Mouse (Mus musculus) kidney, postnatal 36 days (tissue): ENCODE results near the gene Sgip1.
A peak's percentile ranks its signal among the peaks of the same experiment; 100 is the strongest.

Experiments
- DNase-seq, 2 experiments: peaks; one replicate each; pipeline ENCODE4 v3.0.0; 2021 to 2022; ENCODE audit warnings: mixed read lengths in 2 of 2

Gene Sgip1

GRCm38 (mm10) chr4:102840956-102841729, 100.0 kb downstream of the Sgip1 start:
- peak in 1 of 2 experiments; percentile 5 for DNase-seq

GRCm38 (mm10) chr4:102850498-102850897, 109.4 kb downstream of the Sgip1 start:
- no peak for DNase-seq

GRCm38 (mm10) chr4:102851161-102851560, 110.1 kb downstream of the Sgip1 start:
- no peak for DNase-seq

- DNase-seq, result no peak
Observed at GRCm38 (mm10) chr4:102852290-102852689, 111.2 kb downstream of the Sgip1 start.

DNA sequence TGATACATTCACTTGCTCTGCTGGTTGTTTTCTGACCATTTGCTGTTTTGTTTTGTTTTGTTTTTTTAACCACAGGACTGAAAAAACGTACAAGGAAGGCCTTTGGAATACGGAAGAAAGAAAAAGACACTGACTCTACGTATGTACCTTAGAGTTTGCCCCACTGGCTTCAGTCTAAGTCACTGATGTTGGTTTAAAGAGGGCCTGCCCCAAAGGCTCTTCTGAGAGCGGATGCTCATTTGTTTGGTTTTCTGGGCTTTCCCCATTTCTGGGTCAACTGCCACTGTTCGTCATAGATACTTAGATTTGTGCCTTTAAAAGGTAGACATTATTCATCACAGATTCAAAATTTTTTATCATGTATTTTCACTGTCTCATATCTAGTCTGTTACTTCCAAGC, 111.7 kb downstream of the Sgip1 start:
- DNase-seq, result no peak

- no peak for DNase-seq
Observed at GRCm38 (mm10) chr4:102853330-102854022, 112.4 kb downstream of the Sgip1 start.

GRCm38 (mm10) chr4:102854928-102855892, 114.1 kb downstream of the Sgip1 start:
- DNase-seq, result no peak

DNA sequence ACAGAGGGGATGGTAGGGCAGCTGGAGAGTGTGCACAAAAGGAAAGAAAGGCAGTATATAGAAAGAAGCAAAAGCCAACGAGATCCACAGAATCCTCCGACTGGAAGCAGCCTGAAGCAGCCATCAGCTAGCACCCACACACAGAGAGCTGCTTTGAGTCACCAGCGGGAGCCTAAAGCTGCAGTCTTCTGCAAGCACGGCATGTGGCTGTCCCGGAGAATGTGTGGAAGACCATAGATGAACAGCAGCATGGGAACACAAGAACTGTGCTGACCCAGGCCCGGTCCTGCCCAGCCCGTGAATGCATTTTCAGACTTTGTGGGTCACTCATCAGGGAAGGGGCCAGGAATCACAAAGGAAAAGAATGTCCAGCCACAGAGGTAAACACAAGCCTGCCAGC, 115.0 kb downstream of the Sgip1 start:
- no peak for DNase-seq

DNA sequence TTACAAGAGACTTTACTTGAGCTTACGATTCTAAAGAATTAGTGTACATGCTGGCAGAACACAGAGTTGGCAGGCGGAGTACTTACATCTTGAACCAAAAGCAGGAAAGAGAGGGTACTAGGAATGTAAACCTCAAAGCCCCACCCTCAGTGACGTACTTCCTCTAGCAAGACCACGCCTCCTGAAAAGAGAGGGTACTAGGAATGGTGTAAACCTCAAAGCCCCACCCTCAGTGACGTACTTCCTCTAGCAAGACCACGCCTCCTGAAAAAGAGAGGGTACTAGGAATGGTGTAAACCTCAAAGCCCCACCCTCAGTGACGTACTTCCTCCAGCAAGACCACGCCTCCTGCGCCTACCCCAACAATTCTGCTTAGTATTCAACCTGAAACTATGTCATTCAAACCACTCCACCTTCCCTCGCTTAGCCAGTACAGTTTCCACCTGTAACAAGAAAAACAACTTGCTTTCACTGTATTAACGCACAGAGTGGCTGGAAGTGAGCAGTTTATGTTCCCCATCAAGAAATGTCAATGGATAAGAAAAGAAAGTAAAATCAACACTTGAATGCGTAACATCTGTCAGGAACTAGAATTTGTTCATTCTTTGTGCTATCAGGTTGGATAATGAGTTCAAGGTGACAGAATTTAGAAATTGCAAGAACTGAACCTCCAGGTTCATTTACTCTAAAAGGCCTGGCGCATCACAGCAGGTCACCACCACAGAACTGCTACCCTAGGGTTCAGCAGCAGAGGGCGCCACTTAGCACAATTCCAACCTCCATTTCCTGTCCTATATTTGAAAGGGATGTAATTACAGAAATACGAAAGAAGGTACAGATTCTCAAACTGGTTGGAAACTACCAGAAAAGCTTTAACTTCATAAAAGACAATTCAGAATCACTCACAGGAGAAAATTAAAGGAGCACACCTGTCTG, 118.4 kb downstream of the Sgip1 start:
- DNase-seq, result peak in 1 of 2 experiments; percentile 32

DNA sequence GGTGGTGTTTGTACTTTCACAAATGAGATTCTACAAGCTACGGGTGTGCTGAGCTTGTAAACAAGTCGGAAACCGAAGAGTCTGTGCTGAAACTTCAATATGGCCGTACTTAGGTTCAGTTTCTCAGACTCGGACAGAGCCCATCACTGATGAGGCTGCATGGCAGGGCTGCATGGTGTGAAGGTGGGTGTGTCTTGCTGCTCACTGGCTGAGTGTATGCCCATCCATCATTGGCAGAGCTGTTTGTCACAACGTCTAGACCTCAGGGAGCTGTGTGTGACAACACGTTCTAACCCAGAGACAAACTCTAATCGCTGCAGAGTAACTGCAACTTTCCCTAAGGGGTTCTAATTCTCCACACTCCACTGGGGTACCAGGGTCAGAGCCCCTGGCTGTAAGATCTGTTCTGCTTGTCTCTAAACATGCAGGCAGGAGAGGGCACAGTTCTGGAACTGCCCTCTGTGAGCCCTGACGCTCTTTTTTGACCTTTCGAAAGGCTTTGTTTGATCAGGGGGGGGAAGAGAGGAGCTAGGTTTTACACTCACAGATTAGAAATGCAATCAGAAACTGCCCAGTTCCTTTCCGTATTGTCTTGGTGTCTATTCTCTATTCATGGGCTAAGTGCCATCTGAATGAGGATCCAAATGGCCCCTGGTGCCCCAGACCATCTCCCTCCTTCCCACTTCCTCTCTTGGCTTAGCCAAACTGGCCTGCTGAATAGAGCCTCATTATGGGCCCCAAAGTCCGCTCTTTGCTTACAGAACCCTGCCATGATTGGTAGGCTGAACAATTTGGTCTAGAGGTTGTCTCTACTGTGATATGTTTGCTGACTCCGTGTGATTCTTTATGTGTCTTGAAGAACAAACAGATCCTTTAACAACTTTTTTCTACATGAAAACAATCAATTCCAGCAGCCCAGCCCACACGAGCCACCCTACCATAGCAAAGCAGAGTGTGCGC, 121.9 kb downstream of the Sgip1 start:
- no peak for DNase-seq

- DNase-seq, result no peak
Observed at GRCm38 (mm10) chr4:102866531-102866930, 125.4 kb downstream of the Sgip1 start.

DNA sequence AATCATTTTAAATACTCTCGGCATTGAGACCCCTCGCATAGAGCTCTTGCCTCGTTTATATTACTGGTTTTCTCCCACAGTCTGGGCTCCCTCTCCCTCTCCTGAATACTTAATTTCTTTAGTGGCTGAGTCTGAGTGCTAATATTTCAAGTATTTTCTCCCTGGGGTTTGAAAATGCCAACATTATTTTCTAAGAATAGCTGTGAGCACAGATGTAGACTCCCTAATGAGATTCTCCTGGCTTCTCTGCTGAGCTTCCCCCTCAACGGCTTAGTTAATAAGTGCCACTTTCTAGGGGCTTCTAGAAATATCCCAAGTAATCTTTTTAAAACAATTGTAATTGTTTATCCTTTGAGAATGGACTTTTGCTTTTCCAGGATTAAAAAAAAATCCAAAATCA, 130.2 kb downstream of the Sgip1 start:
- DNase-seq, result no peak

GRCm38 (mm10) chr4:102883142-102883541, 142.0 kb downstream of the Sgip1 start:
- DNase-seq, result no peak

- no peak for DNase-seq
Observed at GRCm38 (mm10) chr4:102884228-102884627, 143.1 kb downstream of the Sgip1 start.

DNA sequence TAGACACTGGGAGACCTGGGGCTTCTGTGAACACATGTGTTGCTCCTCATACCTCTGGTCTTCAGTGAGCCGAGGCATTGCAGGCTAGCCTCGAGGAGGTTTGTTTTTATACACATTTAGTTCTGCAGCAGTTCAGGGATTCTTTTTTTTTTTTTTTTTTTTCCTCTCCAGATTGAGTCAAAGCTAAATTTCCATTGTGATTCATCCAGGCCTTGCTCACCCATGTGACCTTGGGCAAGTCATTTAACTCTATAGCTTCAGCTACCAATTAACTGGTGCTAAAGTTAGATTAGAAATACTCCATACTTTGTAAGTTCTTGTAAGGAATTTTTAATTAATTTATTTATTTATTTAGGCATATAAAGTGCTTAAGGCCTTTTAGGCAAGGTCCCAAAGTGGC, 145.4 kb downstream of the Sgip1 start:
- DNase-seq, result no peak

- no peak for DNase-seq
Observed at GRCm38 (mm10) chr4:102886902-102887301, 145.8 kb downstream of the Sgip1 start.

DNA sequence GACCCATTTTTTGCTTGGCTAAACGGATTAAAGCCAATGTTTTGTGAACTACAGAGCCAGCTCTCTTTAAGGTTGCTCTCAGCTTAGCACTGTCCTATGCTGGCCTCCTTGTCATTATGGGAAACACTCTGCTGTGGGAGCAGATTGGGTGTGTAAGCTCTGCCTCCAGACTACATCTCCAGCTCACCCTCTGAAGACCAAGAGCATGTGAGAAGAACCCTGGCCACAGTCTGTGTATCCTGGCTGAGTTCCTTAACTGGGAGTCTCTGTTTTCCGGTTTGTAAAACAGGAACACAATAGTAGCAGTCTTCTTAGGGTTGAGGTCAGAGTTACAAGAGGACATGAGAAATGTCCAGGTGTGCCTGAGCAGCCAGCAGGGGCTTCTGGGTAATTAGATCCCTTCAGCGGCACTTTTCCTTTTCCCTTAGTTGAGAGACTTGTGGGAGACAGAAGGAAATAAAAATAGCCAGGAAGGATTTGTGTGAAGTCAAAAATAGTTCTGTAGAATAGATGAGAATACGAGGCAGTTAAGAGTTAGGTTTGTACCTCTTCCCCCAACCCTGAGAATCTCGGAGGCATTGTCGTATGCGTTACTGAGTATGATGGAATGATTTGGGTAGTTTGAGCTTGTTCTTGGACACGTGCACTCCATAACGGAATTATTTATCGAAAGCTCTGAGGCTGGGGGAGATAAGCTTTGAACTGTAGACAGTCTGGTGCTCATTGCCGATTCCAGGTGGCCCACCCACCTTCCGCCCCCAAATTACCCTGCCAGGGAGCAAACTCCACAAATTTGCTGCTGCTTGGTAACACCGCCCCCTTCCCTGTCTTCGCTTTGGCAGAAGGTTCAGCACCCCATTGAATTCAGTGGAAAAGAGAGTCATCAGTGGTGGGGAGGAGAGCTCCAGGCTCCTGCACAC, 146.9 kb downstream of the Sgip1 start:
- no peak for DNase-seq

DNA sequence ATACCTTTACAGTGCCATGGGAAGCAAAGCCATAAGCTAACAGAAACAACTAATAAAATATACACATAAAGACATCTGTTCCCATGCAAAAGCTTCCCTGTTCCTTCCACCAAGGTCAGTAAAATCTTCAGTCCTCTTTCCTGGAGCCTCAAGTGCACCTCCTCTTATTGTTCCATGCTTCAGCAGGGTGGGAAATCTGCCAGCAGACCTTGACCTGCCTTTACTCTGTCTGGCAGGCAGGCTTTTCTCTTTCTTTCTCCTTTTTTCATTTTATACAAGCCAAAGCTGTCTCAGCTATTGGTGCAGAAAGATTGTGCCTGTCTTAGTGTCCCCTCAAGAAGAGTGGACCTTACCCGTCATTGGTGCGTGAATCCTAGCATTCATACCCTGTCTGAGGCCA, 154.8 kb downstream of the Sgip1 start:
- DNase-seq, result peak in 1 of 2 experiments; percentile 57

DNA sequence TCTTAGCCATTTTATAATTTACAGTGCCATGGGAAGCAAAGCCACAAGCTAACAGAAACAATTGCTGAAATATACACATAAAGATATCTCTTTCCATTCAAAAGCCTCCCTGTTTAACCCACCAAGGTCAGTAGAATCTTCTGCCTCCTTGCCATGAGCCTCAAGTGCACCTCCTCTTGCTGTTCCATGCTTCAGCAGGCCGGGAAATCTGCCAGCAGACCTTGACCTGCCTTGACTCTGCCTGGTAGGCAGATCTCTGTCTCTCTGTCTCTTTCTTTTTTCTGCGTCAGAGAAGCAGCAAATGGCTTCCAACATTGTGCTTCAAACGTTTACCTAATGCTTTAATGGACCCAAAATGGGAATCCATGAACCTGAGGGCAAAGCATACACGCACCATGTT, 157.9 kb downstream of the Sgip1 start:
- peak; percentile 86 to 92 for DNase-seq

- DNase-seq, result no peak
Observed at GRCm38 (mm10) chr4:102899683-102900082, 158.6 kb downstream of the Sgip1 start.
